Mouse (Mus musculus): ENCODE data around the gene Cxcl14. TPM values are rescaled to one million over a fixed set of nuclear protein-coding genes. Genes with fewer than 3 reads are reported as not detected.

The Cxcl14 gene
- polyA plus RNA-seq, 1 experiment from 2014 or later = 13.4 TPM

DNA sequence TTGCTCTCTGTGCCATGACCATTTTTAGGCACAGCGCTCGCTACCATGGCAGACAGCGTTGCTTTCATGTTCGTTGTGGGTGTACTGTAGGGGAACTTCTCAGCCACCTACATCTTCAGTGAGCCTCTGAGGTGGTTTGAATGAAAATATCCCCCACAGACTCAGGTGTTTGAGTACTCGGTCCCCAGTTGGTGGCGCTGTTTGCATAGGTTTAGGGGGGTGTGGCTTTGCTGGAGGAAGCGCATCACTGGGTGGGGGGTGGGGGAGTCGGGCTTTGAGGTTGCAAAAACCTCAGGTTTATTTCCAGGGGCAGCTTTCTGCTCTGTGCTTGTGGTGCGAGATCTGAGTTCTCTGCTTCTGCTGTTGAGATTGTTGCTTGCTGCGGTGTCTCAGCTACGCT lies 3.0 kb upstream of the Cxcl14 start:
- 92% methylated on average over 11 of the region's 11 CpGs for WGBS
- Histone ChIP-seq H3K36me3 (ENCODE audit: control insufficient read depth, insufficient read depth, low read length) (no peaks in the 10 kb centered on the region), H3K9me3 (ENCODE audit: control insufficient read depth, low read length) (no peaks in the 10 kb centered on the region), H3K4me2 (ENCODE audit: low read depth, low read length) (no peak overlapping the region), H3K27ac (ENCODE audit: low read length) (no peak overlapping the region), H3K4me3 (ENCODE audit: low read length) (no peak overlapping the region), H3K27me3 (ENCODE audit: control insufficient read depth, insufficient read depth, low read depth, low read length) (peaks cover 38% of the 10 kb centered on the region), H3K9ac (ENCODE audit: low read length) (no peak overlapping the region), H3K4me1 (replicated peaks; ENCODE audit: control insufficient read depth, insufficient read depth, low read length) (0 out of 2 replicates have a peak, but pooled peaks cover 3% of the 10 kb centered on the region)
- ATAC-seq (ENCODE audit: low read depth) = no peak

DNA sequence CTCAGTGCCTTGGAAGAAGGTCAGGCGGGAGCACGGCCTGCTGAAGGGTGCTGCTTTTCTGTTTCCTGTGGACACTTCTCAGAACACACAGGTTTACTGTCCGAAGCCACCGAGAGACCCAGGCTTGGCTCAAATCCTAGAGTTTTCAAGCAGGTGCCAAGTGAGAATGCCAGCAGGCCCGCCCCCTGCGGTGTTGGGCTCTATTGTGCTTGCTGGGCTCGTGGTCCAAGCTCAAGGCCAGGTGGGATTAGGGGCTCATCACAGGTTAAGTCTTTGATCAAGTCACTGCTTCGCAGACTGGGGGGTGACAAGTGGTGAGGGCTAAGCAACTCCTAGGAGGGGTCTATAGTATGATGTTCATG lies 289 bp upstream of the Cxcl14 start:
- Histone ChIP-seq H3K9ac (ENCODE audit: low read length) (0 out of 2 replicates have a peak overlapping the region, but pooled peaks have one; percentile 59), H3K4me1 (replicated peaks; ENCODE audit: control insufficient read depth, insufficient read depth, low read length) (0 out of 2 replicates have a peak, but pooled peaks cover 3% of the 10 kb centered on the region), H3K4me2 (ENCODE audit: low read depth, low read length) (peak overlapping the region; percentile 78), H3K9me3 (ENCODE audit: control insufficient read depth, low read length) (no peaks in the 10 kb centered on the region), H3K4me3 (ENCODE audit: low read length) (peak overlapping the region; percentile 53), H3K36me3 (ENCODE audit: control insufficient read depth, insufficient read depth, low read length) (no peaks in the 10 kb centered on the region), H3K27me3 (ENCODE audit: control insufficient read depth, insufficient read depth, low read depth, low read length) (peaks cover 61% of the 10 kb centered on the region), H3K27ac (ENCODE audit: low read length) (no peak overlapping the region)
- ATAC-seq (ENCODE audit: low read depth) = no peak
- 4% methylated on average over 8 of the region's 8 CpGs for WGBS

- Histone ChIP-seq H3K9ac (ENCODE audit: low read length) (peak overlapping the region; percentile 59), H3K36me3 (ENCODE audit: control insufficient read depth, insufficient read depth, low read length) (no peaks in the 10 kb centered on the region), H3K27ac (ENCODE audit: low read length) (no peak overlapping the region), H3K4me3 (ENCODE audit: low read length) (peak overlapping the region; percentile 53), H3K4me2 (ENCODE audit: low read depth, low read length) (peak overlapping the region; percentile 78), H3K27me3 (ENCODE audit: control insufficient read depth, insufficient read depth, low read depth, low read length) (peaks cover 61% of the 10 kb centered on the region), H3K4me1 (replicated peaks; ENCODE audit: control insufficient read depth, insufficient read depth, low read length) (0 out of 2 replicates have a peak, but pooled peaks cover 3% of the 10 kb centered on the region), H3K9me3 (ENCODE audit: control insufficient read depth, low read length) (no peaks in the 10 kb centered on the region)
- ATAC-seq (ENCODE audit: low read depth) = 0 out of 2 replicates have a peak, but pooled peaks have one; percentile 15
- 6% methylated on average over 13 of the region's 13 CpGs for WGBS
Observed at GRCm38 (mm10) chr13:56295586-56295942, 787 bp downstream of the Cxcl14 start.

- no peak overlapping the region for H3K4me3 ChIP-seq (ENCODE audit: low read length)
- ATAC-seq (ENCODE audit: low read depth) = no peak
- H3K9ac ChIP-seq (ENCODE audit: low read length) = no peak overlapping the region
- H3K27ac ChIP-seq (ENCODE audit: low read length) = no peak overlapping the region
- peaks cover 4% of the 10 kb centered on the region; the same call in 1 of the 2 replicates for H3K9me3 ChIP-seq (ENCODE audit: control insufficient read depth, low read length)
- H3K4me1 ChIP-seq (replicated peaks; ENCODE audit: control insufficient read depth, insufficient read depth, low read length) = 0 out of 2 replicates have a peak, but pooled peaks cover 3% of the 10 kb centered on the region
- no peaks in the 10 kb centered on the region for H3K36me3 ChIP-seq (ENCODE audit: control insufficient read depth, insufficient read depth, low read length)
- WGBS = 12% methylated on average over 10 of the region's 10 CpGs
- H3K27me3 ChIP-seq (ENCODE audit: control insufficient read depth, insufficient read depth, low read depth, low read length) = peaks cover 61% of the 10 kb centered on the region
- H3K4me2 ChIP-seq (ENCODE audit: low read depth, low read length) = no peak overlapping the region
Observed at GRCm38 (mm10) chr13:56294908-56295307, 1.4 kb downstream of the Cxcl14 start.

GRCm38 (mm10) chr13:56289998-56290397 lies 6.4 kb downstream of the Cxcl14 start:
- 79% methylated on average over 6 of the region's 6 CpGs for WGBS
- H3K4me3 ChIP-seq (ENCODE audit: low read length) = no peak overlapping the region
- no peak for ATAC-seq (ENCODE audit: low read depth)
- H3K4me2 ChIP-seq (ENCODE audit: low read depth, low read length) = no peak overlapping the region
- H3K9me3 ChIP-seq (ENCODE audit: control insufficient read depth, low read length) = peaks cover 4% of the 10 kb centered on the region; the same call in 1 of the 2 replicates
- H3K27ac ChIP-seq (ENCODE audit: low read length) = no peak overlapping the region
- no peaks in the 10 kb centered on the region for H3K36me3 ChIP-seq (ENCODE audit: control insufficient read depth, insufficient read depth, low read length)
- no peak overlapping the region for H3K9ac ChIP-seq (ENCODE audit: low read length)
- H3K27me3 ChIP-seq (ENCODE audit: control insufficient read depth, insufficient read depth, low read depth, low read length) = peaks cover 29% of the 10 kb centered on the region
- no peaks in the 10 kb centered on the region for H3K4me1 ChIP-seq (replicated peaks; ENCODE audit: control insufficient read depth, insufficient read depth, low read length)

DNA sequence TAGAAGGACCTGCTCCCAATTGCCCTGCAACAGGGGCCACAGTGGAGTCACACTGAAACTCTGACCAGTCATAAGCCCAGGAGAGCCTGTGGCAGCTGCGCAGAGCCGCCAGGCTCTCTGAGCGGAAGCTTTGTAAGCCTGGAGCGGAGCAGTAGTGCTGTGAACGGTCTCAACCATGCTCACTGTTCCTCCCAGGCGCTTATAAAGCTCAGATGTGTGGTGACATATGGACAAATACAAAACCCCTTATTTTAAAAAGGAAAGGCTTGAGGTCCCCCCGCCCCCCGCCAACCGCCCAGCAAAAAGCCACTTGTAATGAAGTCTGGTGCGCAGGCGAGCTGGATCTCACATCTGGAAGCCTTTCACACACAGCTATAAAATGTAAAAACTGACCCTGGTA lies 7.1 kb downstream of the Cxcl14 start:
- Histone ChIP-seq H3K9ac (ENCODE audit: low read length) (no peak overlapping the region), H3K27ac (ENCODE audit: low read length) (no peak overlapping the region), H3K4me2 (ENCODE audit: low read depth, low read length) (no peak overlapping the region), H3K4me3 (ENCODE audit: low read length) (no peak overlapping the region), H3K27me3 (ENCODE audit: control insufficient read depth, insufficient read depth, low read depth, low read length) (peaks cover 22% of the 10 kb centered on the region), H3K36me3 (ENCODE audit: control insufficient read depth, insufficient read depth, low read length) (no peaks in the 10 kb centered on the region), H3K9me3 (ENCODE audit: control insufficient read depth, low read length) (peaks cover 4% of the 10 kb centered on the region; the same call in 1 of the 2 replicates), H3K4me1 (replicated peaks; ENCODE audit: control insufficient read depth, insufficient read depth, low read length) (no peaks in the 10 kb centered on the region)
- 56% methylated on average over 11 of the region's 11 CpGs for WGBS
- no peak for ATAC-seq (ENCODE audit: low read depth)

- Histone ChIP-seq H3K4me2 (ENCODE audit: low read depth, low read length) (no peak overlapping the region), H3K27ac (ENCODE audit: low read length) (no peak overlapping the region), H3K36me3 (ENCODE audit: control insufficient read depth, insufficient read depth, low read length) (no peaks in the 10 kb centered on the region), H3K4me3 (ENCODE audit: low read length) (no peak overlapping the region), H3K4me1 (replicated peaks; ENCODE audit: control insufficient read depth, insufficient read depth, low read length) (no peaks in the 10 kb centered on the region), H3K27me3 (ENCODE audit: control insufficient read depth, insufficient read depth, low read depth, low read length) (peaks cover 16% of the 10 kb centered on the region), H3K9me3 (ENCODE audit: control insufficient read depth, low read length) (peaks cover 4% of the 10 kb centered on the region; the same call in 1 of the 2 replicates), H3K9ac (ENCODE audit: low read length) (no peak overlapping the region)
- ATAC-seq (ENCODE audit: low read depth) = no peak
- 30% methylated on average over 4 of the region's 4 CpGs for WGBS
Observed at GRCm38 (mm10) chr13:56288601-56289000, 7.8 kb downstream of the Cxcl14 start.

DNA sequence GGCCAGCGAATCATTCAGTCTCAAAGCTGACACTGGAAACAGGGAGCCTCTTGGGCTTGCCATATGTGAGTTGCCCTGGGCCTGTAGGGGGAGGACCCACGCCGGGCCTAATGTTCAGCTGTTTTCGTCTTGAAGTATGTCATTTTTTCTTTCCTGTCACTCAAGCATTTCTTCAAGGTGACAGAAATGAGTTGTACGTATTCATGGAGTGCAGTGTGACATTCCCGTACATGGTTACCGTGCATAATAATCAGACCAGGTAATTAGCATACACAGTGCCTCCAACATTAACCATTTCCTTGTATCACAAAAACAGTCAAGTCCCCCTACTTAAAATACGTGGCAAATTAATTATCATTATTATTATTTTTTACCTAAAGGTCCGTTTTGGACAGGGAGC lies 9.3 kb downstream of the Cxcl14 start:
- H3K27me3 ChIP-seq (ENCODE audit: control insufficient read depth, insufficient read depth, low read depth, low read length) = peaks cover 1% of the 10 kb centered on the region; the same call in 1 of the 2 replicates
- H3K4me2 ChIP-seq (ENCODE audit: low read depth, low read length) = no peak overlapping the region
- peaks cover 4% of the 10 kb centered on the region; the same call in 1 of the 2 replicates for H3K9me3 ChIP-seq (ENCODE audit: control insufficient read depth, low read length)
- 73% methylated on average over 9 of the region's 9 CpGs for whole genome bisulfite sequencing
- H3K36me3 ChIP-seq (ENCODE audit: control insufficient read depth, insufficient read depth, low read length) = no peaks in the 10 kb centered on the region
- no peak overlapping the region for H3K9ac ChIP-seq (ENCODE audit: low read length)
- ATAC-seq (ENCODE audit: low read depth) = no peak
- no peak overlapping the region for H3K27ac ChIP-seq (ENCODE audit: low read length)
- H3K4me3 ChIP-seq (ENCODE audit: low read length) = no peak overlapping the region
- no peaks in the 10 kb centered on the region for H3K4me1 ChIP-seq (replicated peaks; ENCODE audit: control insufficient read depth, insufficient read depth, low read length)

DNA sequence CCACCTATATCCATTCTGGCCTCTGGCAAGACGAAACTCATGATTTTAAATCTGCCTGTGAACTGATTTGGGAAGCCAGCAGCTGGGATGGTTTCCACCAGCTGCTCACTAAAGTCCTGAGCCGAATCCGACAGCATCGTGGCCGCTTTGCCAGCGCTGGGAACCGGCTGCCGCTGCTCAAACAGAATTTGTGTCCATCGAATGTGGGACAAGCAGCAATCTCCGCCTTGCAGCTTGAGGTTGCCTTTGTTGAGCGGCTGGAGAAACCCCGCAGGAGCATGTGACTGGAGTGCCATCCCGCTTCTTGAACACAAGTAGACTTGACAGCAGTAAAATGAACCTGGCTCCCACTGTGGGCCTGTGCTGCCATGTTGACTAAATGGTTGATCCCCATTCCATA lies 13.0 kb downstream of the Cxcl14 start:
- Histone ChIP-seq H3K27me3 (ENCODE audit: control insufficient read depth, insufficient read depth, low read depth, low read length) (no peaks in the 10 kb centered on the region), H3K9ac (ENCODE audit: low read length) (no peak overlapping the region), H3K9me3 (ENCODE audit: control insufficient read depth, low read length) (no peaks in the 10 kb centered on the region), H3K27ac (ENCODE audit: low read length) (no peak overlapping the region), H3K4me2 (ENCODE audit: low read depth, low read length) (no peak overlapping the region), H3K36me3 (ENCODE audit: control insufficient read depth, insufficient read depth, low read length) (no peaks in the 10 kb centered on the region), H3K4me3 (ENCODE audit: low read length) (no peak overlapping the region), H3K4me1 (replicated peaks; ENCODE audit: control insufficient read depth, insufficient read depth, low read length) (no peaks in the 10 kb centered on the region)
- ATAC-seq (ENCODE audit: low read depth) = no peak
- WGBS = 85% methylated on average over 13 of the region's 13 CpGs

- Histone ChIP-seq H3K4me3 (ENCODE audit: low read length) (no peak overlapping the region), H3K36me3 (ENCODE audit: control insufficient read depth, insufficient read depth, low read length) (no peaks in the 10 kb centered on the region), H3K9ac (ENCODE audit: low read length) (no peak overlapping the region), H3K9me3 (ENCODE audit: control insufficient read depth, low read length) (no peaks in the 10 kb centered on the region), H3K4me1 (replicated peaks; ENCODE audit: control insufficient read depth, insufficient read depth, low read length) (no peaks in the 10 kb centered on the region), H3K27ac (ENCODE audit: low read length) (no peak overlapping the region), H3K4me2 (ENCODE audit: low read depth, low read length) (no peak overlapping the region), H3K27me3 (ENCODE audit: control insufficient read depth, insufficient read depth, low read depth, low read length) (no peaks in the 10 kb centered on the region)
- ATAC-seq (ENCODE audit: low read depth) = no peak
- WGBS = 76% methylated on average over 6 of the region's 6 CpGs
Observed at GRCm38 (mm10) chr13:56280356-56280755, 16.0 kb downstream of the Cxcl14 start.

All from lung, embryonic 16.5 days (tissue).